Mouse (Mus musculus): ENCODE measurements around the gene Nedd8. TPM values are rescaled to one million over a fixed set of nuclear protein-coding genes. Genes with fewer than 3 reads are reported as not detected.
A peak's percentile ranks its signal among the peaks of the same experiment; 100 is the strongest.

The Nedd8 gene
- total RNA-seq, 2 experiments from 2014 or later, result 320 to 339 TPM

DNA sequence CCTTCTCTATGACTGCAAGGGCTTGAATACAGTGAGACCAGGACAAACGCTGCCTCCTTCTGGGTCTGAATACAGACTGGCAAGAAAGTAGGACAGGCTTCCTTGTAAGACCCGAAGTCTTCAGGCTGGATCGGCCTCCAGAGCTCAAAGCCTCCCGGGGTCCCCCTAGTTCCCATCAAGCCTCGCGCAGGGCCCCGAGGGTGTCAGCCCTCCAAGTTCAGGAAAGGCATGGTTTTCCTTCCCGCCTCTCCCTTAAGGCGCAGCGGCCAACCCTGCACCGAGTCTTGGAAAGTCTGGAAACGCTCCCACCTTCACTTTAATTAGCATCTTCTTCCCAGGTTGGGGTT lies 465 bp downstream of the Nedd8 start:
- DNase-seq (ENCODE audit: low spot score in 2 of 2), result no peak

DNA sequence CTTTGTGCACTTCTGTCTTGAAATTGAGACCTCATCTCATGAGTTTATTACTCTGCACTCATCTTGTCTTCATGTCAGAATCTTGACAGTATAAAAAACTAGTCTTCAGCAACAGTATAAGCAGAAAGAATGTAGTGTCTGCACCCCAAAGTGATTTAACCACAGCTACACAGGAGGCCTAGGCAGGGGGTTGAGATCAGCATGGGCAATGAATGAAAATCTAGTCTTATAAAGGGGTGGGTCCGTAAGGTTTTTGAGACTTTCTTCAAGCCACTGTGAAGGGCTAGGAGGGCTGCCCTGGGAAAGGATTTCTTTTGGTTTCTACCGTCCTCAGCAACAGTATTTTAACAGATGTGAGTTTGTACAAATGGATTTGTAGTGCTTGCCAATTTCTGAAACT lies 11.3 kb downstream of the Nedd8 start:
- no peak for DNase-seq (ENCODE audit: low spot score in 2 of 2)

DNA sequence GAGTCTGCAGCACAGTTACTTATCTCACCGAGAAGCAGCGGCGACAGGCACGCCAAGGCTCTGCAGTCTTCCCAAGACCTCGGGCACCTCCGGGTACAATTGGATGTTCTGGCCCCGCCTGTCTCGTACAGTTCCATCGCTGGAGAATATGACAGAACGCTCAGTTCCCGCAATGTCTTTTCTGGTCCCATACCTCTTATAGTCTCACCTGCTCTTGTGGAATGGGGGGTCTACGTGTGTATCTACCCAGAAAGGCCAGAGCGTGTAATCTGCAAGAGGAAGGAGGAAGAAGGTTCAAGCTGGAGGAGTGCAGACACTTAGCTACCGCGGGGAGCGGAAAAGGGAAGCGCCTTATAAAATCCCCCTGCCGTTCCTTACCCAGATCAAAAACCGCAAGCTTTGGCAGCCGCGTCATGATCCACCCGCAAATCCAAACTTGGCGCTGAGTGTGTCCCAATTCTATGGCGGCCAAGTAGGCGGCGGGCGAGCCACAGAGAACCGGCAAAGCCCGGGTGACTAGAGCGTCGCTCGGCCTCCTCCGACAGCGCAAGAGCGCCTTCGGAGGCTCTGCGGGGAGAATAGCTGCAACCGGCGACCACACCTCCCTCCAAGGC lies 11.9 kb downstream of the Nedd8 start, which contains the start of gene Mdp1:
TSS of gene Mdp1 (minus strand) at position 549 of the 614 bp plus-strand sequence.
- peak; percentile 76 to 83 for DNase-seq (ENCODE audit: low spot score in 2 of 2)

DNA sequence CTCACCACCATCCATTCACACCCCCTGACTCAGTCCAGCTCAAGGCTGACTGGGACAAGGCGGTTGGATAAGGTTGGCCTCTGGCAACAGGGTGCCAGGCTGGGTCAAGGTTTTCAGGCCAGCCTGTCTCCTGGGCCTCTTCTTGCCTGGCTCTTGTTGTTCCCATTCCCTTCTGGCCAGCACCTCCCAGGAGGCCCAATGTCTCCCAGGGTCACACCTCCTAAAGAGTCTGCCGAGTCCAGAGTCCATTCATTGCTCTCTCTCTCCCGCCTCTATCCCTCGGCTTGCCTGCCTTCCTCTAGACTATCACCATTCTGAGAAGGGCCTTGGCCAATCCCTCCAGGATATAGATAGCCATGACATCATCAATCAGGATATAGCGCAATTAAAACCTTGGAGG lies 13.9 kb downstream of the Nedd8 start:
- no peak for DNase-seq (ENCODE audit: low spot score in 2 of 2)

DNA sequence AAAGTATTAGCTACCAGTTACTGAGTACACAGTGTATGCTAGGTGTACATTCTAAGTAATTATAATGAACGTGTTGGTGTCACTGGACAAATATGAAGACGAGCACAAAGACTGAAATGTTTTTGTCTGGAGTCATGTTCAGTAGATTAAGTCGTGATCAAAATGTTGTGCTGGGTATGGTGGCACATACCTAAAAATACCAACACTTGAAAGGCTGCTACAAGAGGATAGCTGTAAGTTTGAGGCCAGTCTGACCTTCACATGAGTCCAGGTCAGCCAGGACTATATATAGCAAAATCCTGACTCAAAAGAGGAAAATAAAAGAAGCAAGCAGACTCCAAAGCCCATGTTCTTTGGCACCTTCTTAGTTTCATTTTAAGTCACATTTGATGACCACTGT lies 15.0 kb downstream of the Nedd8 start:
- no peak for DNase-seq (ENCODE audit: low spot score in 2 of 2)

DNA sequence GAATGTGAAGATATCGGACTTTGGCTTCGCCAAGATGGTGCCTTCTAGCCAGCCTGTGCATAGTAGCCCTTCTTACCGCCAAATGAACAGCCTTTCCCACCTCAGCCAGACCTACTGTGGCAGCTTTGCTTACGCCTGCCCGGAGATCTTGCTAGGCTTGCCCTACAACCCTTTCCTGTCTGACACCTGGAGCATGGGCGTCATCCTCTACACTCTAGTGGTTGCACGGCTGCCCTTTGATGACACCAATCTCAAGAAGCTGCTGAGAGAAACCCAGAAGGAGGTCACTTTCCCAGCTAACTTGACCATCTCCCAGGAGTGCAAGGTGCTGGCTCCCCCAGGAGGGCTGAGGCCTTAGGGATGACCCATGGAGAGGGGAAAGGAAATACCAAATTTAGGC lies 20.4 kb downstream of the Nedd8 start:
- no peak for DNase-seq (ENCODE audit: low spot score in 2 of 2)

DNA sequence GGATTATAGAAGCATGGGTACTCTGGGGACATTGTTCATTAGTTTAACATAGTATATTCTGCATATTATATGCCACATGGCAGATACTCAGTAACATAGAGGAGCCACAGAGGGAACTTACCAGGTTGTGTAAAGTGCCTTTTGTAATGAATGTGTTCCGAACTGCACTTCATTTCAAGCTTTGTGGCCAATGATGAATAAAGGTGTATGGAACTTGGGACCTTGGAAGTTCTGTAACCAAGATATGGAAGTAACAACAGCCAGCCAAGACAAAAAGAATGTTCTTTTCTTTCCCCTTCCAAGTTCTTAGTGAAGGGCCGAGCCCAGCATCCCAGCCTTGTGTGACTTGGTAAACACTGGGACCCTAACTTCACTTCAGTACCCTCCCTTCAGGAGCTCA lies 22.0 kb downstream of the Nedd8 start, which contains the start of gene Tssk4:
TSS of gene Tssk4 (plus strand) at position 301 of the 400 bp plus-strand sequence.
- no peak for DNase-seq (ENCODE audit: low spot score in 2 of 2)

DNA sequence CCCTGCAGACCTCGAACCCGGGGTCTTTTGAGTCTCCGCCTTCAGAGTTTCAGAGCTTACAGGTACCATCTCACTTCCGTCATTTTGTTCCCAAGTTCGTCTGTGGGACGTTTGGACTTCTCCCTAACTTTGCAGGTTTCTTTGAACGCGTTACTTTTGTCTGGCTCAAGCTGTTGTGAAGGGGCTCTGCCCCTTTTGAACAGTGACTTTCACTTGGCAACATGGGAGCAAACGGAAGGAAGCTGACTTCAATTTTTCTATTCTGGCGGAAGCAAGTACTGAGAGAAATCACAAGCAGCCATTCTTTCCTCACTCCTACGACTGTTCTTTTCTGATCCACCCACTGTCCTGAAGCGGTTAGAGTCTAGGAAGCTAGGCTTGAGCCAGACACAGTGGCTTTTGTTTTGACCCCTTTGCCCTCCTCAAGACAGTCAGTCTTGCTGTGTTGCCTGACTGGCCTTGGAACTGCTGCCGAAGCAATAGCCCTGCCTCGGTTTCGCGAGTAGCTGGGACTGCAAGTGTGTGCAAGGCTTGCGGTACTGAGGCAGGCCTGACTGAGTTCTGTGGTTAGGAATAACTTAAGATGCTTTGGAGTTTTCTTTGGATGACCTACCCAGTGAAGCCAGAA lies 27.5 kb downstream of the Nedd8 start:
- no peak for DNase-seq (ENCODE audit: low spot score in 2 of 2)

DNA sequence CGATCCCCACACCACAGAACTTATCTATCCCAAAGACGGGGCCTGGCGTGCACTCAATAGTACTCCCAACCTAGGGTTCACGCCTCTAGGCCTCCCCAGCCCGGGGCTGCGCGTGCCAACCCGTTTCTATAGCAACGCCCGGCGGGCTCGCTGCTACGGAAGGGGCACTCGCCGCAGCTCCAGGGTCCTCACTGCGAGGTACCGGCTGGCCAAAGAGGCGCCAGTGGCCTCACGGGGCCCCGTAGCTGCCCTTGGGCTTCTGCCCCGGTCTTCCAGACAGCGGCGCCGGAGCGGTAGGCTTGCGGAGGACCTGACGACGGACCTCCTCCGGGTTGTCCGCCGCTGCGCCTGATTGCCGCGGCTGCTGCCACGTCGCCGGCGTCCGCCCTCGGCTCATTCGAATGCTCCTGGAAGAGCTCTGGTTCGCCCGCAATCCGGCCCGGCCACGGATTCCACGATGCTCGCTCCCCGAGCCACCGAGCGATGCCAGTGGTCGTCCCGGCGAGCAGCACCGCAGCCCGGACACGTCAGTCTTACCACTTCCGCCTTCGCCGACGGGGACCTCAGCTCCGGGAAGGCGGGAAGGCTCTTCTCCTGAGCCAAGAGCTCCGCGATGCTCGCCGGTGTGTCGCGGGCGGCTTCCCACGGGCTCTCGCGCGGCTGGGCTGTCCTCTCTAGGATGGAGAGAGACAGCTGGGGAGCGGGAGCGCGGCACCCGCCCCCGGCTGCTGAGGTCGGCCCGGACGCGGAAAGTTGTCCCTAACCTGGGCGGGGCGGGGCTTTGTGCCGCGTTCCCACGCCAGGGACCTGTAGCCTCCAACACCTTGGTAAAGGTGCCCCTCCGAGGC lies 28.6 kb downstream of the Nedd8 start, which contains the start of gene Tm9sf1:
TSS of gene Tm9sf1 (minus strand) at position 747 of the 848 bp plus-strand sequence.
- peak; percentile 85 to 90 for DNase-seq (ENCODE audit: low spot score in 2 of 2)

DNA sequence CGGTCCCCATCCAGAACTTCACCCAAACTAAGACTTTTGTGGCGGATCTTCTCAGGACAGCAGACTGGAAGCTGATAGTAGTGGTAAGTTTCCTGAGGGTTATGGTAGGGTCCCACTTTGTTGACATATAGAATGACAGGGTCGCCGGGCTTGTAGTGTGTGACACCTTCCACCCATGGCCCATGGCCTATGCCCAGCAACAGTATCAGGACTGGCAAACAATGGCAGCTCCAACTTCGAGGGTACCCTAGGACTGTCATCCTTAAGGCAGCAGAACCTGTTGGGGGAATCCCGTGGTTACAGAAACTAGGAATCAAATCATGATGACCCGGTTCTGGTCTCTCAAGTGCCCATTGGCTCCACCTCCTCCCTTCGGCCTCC lies 29.3 kb downstream of the Nedd8 start:
- no peak for DNase-seq (ENCODE audit: low spot score in 2 of 2)

DNA sequence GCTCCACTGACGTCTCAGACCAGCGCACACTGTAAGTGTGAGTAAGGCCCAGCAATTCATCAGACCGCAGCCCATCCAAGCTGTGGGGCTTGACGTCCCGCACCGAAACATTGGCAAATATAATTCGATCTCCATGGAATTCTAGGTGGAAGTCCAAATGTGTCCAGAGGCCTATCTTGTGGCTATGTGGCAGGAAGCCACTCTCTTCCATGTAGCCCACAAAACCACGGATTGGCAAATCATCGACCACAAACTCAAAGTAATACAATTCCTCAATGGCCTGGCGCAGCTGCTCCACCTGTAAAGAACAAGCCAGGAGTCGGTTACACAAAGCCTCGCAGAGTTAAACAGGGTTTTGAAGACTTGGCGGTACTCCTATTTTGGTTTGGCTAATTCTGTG lies 30.6 kb downstream of the Nedd8 start:
- no peak for DNase-seq (ENCODE audit: low spot score in 2 of 2)

DNA sequence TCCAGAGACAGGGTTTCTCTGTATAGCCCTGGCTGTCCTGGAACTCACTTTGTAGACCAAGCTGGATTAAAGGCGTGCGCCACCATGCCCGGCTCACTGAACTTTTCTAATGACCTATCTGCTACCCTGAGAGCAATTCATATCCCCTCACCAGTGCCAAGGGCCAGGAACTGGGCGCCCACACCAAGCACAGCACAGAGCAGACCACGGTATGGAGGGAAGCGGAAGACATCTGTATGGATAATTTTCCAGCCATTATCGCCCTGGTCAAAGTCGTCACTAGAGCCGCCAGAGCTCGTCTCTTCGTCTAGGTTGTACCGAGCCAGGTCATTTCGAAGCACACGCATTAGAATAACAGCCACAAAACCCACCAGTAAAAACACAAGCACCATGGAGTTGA lies 31.1 kb downstream of the Nedd8 start:
- no peak for DNase-seq (ENCODE audit: low spot score in 2 of 2)

DNA sequence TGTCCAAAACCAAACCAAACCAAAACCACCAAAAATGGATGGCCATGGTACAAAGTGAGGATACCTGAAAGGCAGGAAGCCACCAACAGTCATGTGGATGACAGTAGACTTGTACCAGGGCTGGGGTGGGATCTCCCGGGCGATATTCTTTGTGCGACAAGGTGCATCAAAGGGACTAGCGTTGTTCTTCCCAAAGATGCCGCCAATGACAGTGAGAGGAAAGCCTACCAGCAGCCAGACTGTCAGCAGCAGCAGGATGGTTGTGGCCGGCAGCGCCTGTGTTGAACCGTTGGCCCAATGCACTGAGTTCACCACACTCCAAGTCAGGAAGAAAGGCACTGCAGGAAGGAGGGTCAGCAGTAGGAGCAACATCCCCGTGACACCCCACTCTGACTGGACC lies 34.1 kb downstream of the Nedd8 start, which contains the start of gene Gm49378:
TSS of gene Gm49378 (minus strand) at position 101 of the 400 bp plus-strand sequence.
- no peak for DNase-seq (ENCODE audit: low spot score in 2 of 2)

DNA sequence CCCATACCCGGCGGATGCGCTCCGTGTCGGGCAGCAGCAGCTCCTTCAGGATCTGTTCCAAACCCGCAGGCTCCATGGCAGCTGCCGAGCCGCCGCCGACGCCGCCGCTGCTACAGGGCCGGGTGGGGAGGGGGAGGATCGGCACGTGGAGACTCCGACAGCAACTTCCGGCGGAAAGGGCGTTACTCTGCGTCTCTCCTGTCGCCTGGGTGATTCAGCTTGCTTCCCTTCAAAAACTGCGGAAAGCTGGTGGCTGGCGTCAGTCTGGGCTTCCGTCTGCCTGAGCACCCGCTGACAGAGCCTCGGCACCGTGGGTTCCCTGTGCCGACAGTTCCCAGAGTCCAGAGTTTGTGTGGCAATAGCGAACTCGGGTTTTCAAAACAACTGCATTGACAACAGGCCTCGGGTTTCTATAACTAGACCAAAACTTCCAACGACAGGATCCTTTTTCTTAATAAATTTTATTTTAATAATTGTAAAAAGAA lies 36.4 kb downstream of the Nedd8 start, which contains the start of gene Ipo4:
TSS of gene Ipo4 (minus strand) at position 435 of the 485 bp plus-strand sequence.
- peak; percentile 86 to 88 for DNase-seq (ENCODE audit: low spot score in 2 of 2)

DNA sequence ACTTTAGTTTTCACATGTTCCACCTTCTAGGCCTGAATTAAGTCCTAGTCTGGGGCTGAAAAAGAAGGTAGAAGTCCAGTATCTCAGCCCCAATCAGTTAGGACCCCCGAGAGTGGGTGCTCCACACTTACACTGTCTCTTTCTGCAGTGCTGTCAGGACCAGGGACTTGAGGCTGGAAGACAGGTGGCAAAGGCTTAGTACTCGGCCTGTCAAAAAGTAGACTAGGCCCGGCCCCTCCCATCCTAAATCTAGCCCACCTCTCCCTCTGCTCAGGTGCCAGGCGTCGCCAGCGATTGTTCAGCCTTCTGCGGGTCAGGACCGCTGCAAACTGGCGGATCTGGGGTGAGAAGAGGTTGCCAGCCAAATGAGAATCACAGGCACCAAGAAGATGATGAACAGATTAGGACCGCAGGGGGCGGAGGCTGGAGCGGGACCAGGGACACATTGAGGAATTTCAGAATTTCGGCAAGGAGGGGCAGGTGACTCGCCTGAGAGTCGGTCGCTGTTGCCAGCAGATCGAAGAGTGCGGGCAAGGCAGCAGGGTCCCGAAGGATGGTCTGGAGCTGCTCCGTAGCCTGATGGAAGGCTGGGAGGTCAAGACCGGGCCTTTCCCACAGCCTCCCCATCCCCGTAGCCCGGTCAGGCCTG lies 36.9 kb downstream of the Nedd8 start:
- no peak for DNase-seq (ENCODE audit: low spot score in 2 of 2)

DNA sequence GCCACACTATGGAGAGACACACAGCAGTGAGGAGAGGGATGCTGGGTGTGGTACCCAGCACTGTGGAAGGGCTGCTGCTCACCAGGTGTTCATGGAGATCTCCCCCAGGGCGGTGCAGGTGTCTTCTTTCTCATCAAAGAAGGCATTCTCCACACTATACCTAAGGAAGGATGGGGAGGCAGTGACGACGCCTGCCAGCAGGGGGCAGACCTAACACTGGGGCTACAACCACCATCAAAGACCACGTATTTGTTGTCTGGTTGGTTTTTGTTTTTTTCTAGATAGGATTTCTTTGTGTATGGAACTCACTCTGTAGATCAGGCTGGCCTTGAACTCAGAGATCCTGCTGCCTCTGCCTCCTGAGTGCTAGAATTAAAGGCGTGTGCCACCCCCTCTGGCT lies 42.6 kb downstream of the Nedd8 start:
- peak; percentile 44 to 45 for DNase-seq (ENCODE audit: low spot score in 2 of 2)

DNA sequence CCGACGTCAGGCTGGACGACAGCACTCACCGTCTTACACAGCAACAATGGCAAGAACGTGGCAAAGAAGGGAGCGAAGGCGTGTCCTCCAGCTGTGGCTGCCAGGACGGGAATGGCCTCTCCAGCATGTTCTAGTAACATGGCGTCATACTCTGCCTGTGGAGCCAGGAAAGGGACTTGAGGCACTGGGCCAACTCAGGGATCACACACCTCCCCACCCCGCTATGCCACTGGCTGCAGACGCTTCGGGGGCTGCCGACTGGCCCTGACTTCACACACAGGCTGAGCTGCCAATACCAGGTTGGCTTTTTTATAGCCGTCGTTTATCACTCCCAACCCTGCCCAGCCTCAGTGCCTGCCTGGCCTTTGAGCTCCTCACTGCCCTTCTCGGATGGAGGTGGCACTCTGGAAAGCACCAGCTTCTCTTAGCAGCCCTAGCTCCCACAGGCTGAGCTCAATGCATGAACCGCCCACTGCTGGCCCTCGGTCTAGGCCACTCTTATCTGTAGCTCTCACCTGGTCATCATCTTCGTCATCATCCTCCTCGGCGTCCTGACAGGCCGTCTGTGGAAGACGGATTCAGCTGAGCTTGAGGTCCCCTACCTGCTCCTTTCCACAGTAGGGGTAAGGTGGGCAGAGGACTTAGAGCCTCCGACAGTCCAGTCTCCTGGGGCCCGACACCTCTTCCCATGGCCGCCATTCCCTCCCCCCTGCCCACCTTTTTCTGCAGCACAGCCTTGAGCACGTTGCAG lies 43.7 kb downstream of the Nedd8 start:
- no peak for DNase-seq (ENCODE audit: low spot score in 2 of 2)

DNA sequence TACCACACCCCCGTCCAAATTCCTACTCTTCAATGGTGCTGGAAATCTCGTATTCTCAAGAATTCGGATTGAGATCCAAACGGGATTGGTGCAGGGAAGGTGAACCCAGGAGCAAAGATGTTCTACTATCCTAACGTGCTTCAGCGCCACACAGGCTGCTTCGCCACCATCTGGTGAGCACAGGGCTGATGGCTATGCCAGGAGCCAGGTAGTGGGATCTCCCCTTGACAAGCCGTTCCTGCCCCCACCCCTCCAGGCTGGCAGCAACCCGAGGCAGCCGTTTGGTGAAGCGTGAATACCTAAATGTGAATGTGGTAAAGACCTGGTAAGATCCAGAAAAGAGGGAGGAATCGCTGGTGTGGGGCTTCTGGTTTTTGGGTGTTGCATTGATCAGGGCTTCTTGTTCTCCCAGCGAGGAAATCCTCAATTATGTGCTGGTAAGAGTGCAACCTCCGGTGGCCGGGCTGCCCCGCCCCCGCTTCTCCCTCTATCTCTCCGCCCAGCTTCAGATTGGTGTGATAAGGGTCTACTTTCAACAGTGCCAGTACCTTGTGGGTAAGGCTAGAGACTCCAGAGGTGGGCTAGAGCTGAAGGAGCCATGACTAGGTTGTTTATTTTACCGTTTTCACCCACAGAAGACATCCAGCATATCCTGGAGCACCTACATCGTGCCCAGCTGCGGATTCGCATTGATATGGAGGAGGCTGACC lies 53.3 kb downstream of the Nedd8 start:
- DNase-seq (ENCODE audit: low spot score in 2 of 2), result no peak

DNA sequence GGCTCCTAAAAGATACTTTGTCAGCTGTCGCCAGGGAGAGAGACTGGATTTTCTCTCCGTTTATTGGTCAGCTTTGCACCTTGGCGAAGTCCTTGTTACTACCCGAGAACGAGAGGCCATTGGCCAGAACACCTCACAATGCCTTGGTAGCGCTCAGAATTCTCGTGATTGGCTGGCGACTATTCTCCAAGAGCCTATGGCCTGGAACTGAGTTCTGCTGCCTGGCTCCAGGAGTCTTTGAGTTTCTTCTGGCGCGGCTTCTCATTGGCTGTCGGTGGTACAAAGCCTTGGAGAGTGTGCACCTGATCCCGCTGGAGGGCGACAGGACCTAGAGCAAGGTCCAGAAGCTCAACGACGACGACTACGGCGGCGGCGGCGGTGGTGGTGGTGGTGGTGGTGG lies 54.1 kb downstream of the Nedd8 start, which contains the start of gene Rec8:
TSS of gene Rec8 (plus strand) at position 216 of the 400 bp plus-strand sequence.
- DNase-seq (ENCODE audit: low spot score in 2 of 2), result no peak

DNA sequence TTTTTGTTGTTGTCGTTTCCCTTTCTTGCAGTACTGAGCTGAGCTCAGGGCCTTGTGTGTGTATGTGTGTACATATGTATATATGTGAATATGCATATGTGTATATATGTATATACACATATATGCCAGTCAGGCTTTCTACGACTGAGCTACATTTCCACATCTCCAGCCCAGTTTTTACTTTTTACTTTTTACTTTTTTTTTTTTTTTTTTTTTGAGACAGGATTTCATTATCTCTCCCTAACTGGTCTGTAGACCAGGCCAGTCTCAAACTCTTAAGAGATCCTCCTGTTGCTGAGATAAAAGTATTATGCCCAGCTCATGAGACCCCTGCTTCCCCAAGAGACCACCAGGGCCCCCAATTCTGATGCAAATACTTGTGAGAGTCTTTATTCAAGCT lies 55.1 kb downstream of the Nedd8 start:
- no peak for DNase-seq (ENCODE audit: low spot score in 2 of 2)
